Mouse (Mus musculus) MEL (cell line): ENCODE measurements at regions not wholly inside any gene's neighbourhood (a gene's known extent, or its start where the extent isn't known, plus 50 kb on each side); places are given as distances from the start of the nearest gene placed in this dataset.

Experiments
- DNase-seq: peaks from one replicate; pipeline ENCODE4 v3.0.0; 2011; ENCODE audit warnings: low read depth, low spot score
- H3K27ac ChIP-seq: 2 replicates; pipeline ENCODE4 v1.5.1; 2012; ENCODE audit warnings: low read depth, mild to moderate bottlenecking, control low read depth, low read length, moderate library complexity; ENCODE audit not compliant: control insufficient read depth
- H3K27me3 ChIP-seq, 2 experiments: fragments of 150-350 bp in 1 of 2; sonication (generic) in 1 of 2; 2 replicates each; pipeline ENCODE4 v1.6.1; 2012; ENCODE audit warnings: low read length in 2 of 2, mild to moderate bottlenecking in 2 of 2, improper control_type of control experiment in 1 of 2, moderate library complexity in 1 of 2; ENCODE audit not compliant: insufficient read depth in 2 of 2, control insufficient read depth in 1 of 2
- H3K36me3 ChIP-seq, 2 experiments: 2 replicates each; pipeline ENCODE4 v1.6.1; 2012 to 2014; ENCODE audit warnings: low read length in 2 of 2, improper control_type of control experiment in 1 of 2, inconsistent platforms in 1 of 2, mild to moderate bottlenecking in 1 of 2; ENCODE audit not compliant: insufficient read depth in 2 of 2, control insufficient read depth in 1 of 2
- H3K4me1 ChIP-seq, 2 experiments: fragments of 150-350 bp in 1 of 2; sonication (generic) in 1 of 2; 2 replicates each; pipeline ENCODE4 v1.6.1; 2012; ENCODE audit warnings: low read length in 2 of 2, improper control_type of control experiment in 1 of 2, mild to moderate bottlenecking in 1 of 2; ENCODE audit not compliant: insufficient read depth in 2 of 2, control insufficient read depth in 1 of 2
- H3K4me3 ChIP-seq, 2 experiments: fragments of 150-350 bp in 1 of 2; sonication (generic) in 1 of 2; 2 replicates each; pipeline ENCODE4 v1.5.1; 2012; ENCODE audit warnings: low read depth in 2 of 2, low read length in 2 of 2, mild to moderate bottlenecking in 2 of 2, moderate library complexity in 2 of 2, control low read depth in 1 of 2, improper control_type of control experiment in 1 of 2; ENCODE audit not compliant: control insufficient read depth in 1 of 2, insufficient read depth in 1 of 2
- H3K79me2 ChIP-seq: 2 replicates; pipeline ENCODE4 v1.6.1; 2012; ENCODE audit warnings: mild to moderate bottlenecking, low read length, moderate library complexity; ENCODE audit not compliant: control insufficient read depth, poor library complexity, insufficient read depth
- H3K9ac ChIP-seq: 2 replicates; pipeline ENCODE4 v1.6.1; 2012; ENCODE audit warnings: low read depth, mild to moderate bottlenecking, control low read depth, low read length, moderate library complexity; ENCODE audit not compliant: control insufficient read depth, poor library complexity, severe bottlenecking
- H3K9me3 ChIP-seq: fragments of 150-350 bp; sonication (generic); replicated peaks from 2 replicates; pipeline ENCODE4 v1.6.1; 2012; ENCODE audit warnings: mild to moderate bottlenecking, low read length, improper control_type of control experiment, moderate library complexity; ENCODE audit not compliant: insufficient read depth
- CHD1 ChIP-seq: IDR thresholded peaks from 2 replicates; pipeline ENCODE4 v1.6.1; 2012; ENCODE audit warnings: low read depth, mild to moderate bottlenecking, inconsistent platforms, low read length, improper control_type of control experiment
- CTCF ChIP-seq, 3 experiments: IDR thresholded peaks in 2 of 3; conservative IDR thresholded peaks in 1 of 3; 2 replicates each; pipeline ENCODE4 v1.5.1; 2011 to 2012; ENCODE audit warnings: low read length in 3 of 3, low read depth in 2 of 3, mild to moderate bottlenecking in 2 of 3, improper control_type of control experiment in 1 of 3, inconsistent platforms in 1 of 3, mixed read lengths in 1 of 3, moderate library complexity in 1 of 3; ENCODE audit not compliant: control insufficient read depth in 1 of 3, insufficient read depth in 1 of 3, poor library complexity in 1 of 3, severe bottlenecking in 1 of 3
- E2F4 ChIP-seq: IDR thresholded peaks from 2 replicates; pipeline ENCODE4 v1.6.1; 2011; ENCODE audit warnings: low read depth, low read length, improper control_type of control experiment, borderline replicate concordance
- ELF1 ChIP-seq: IDR thresholded peaks from 2 replicates; pipeline ENCODE4 v1.6.1; 2014; ENCODE audit warnings: low read depth, mild to moderate bottlenecking, inconsistent platforms, low read length, improper control_type of control experiment, moderate library complexity
- EP300 ChIP-seq, 2 experiments: IDR thresholded peaks; 2 replicates each; pipeline ENCODE4 v1.6.1; 2011; ENCODE audit warnings: improper control_type of control experiment in 2 of 2, low read length in 2 of 2, low read depth in 1 of 2, mild to moderate bottlenecking in 1 of 2
- ETS1 ChIP-seq: IDR thresholded peaks from 2 replicates; pipeline ENCODE4 v1.6.1; 2012; ENCODE audit warnings: low read depth, mild to moderate bottlenecking, inconsistent platforms, low read length, improper control_type of control experiment, moderate library complexity
- GABPA ChIP-seq: IDR thresholded peaks from 2 replicates; pipeline ENCODE4 v1.6.1; 2012; ENCODE audit warnings: low read depth, mild to moderate bottlenecking, inconsistent platforms, low read length, improper control_type of control experiment, moderate library complexity
- GATA1 ChIP-seq: IDR thresholded peaks from 2 replicates; pipeline ENCODE4 v1.6.1; 2011; ENCODE audit warnings: low read depth, low read length, improper control_type of control experiment
- HCFC1 ChIP-seq: IDR thresholded peaks from 2 replicates; pipeline ENCODE4 v1.6.1; 2012; ENCODE audit warnings: low read depth, mild to moderate bottlenecking, inconsistent platforms, low read length, improper control_type of control experiment, moderate library complexity
- JUND ChIP-seq: IDR thresholded peaks from 2 replicates; pipeline ENCODE4 v1.6.1; 2011; ENCODE audit warnings: low read depth, mild to moderate bottlenecking, improper control_type of control experiment, low read length
- KAT2A ChIP-seq: conservative IDR thresholded peaks from 2 replicates; pipeline ENCODE4 v1.6.1; 2012; ENCODE audit warnings: low read depth, low read length, improper control_type of control experiment, inconsistent platforms
- MAFK ChIP-seq: IDR thresholded peaks from 2 replicates; pipeline ENCODE4 v1.6.1; 2011; ENCODE audit warnings: low read depth, mild to moderate bottlenecking, low read length, improper control_type of control experiment, borderline replicate concordance
- MEF2A ChIP-seq: IDR thresholded peaks from 2 replicates; pipeline ENCODE4 v1.6.1; 2014; ENCODE audit warnings: low read depth, mild to moderate bottlenecking, inconsistent platforms, low read length, improper control_type of control experiment; ENCODE audit not compliant: poor library complexity, insufficient replicate concordance, severe bottlenecking; ENCODE audit errors: extremely low read depth
- MXI1 ChIP-seq: IDR thresholded peaks from 2 replicates; pipeline ENCODE4 v1.6.1; 2011; ENCODE audit warnings: mild to moderate bottlenecking, low read depth, low read length, improper control_type of control experiment
- NRF1 ChIP-seq: IDR thresholded peaks from 2 replicates; pipeline ENCODE4 v1.6.1; 2014; ENCODE audit warnings: low read depth, mild to moderate bottlenecking, inconsistent platforms, low read length, improper control_type of control experiment, moderate library complexity; ENCODE audit not compliant: poor library complexity, insufficient read depth, severe bottlenecking
- POLR2A ChIP-seq, 2 experiments: IDR thresholded peaks; 2 replicates each; pipeline ENCODE4 v1.6.1; 2011 to 2012; ENCODE audit warnings: low read length in 2 of 2, mild to moderate bottlenecking in 2 of 2, control low read depth in 1 of 2, improper control_type of control experiment in 1 of 2, low read depth in 1 of 2, moderate library complexity in 1 of 2; ENCODE audit not compliant: control insufficient read depth in 1 of 2, insufficient read depth in 1 of 2, poor library complexity in 1 of 2
- SIN3A ChIP-seq: IDR thresholded peaks from 2 replicates; pipeline ENCODE4 v1.6.1; 2012; ENCODE audit warnings: low read length, improper control_type of control experiment, inconsistent platforms
- TBP ChIP-seq: IDR thresholded peaks from 2 replicates; pipeline ENCODE4 v1.8.0; 2011; ENCODE audit warnings: low read depth, low read length, improper control_type of control experiment
- USF1 ChIP-seq: IDR thresholded peaks from 2 replicates; pipeline ENCODE4 v1.6.1; 2014; ENCODE audit warnings: low read depth, mild to moderate bottlenecking, inconsistent platforms, low read length, improper control_type of control experiment, moderate library complexity
- ZC3H11A ChIP-seq: IDR thresholded peaks from 2 replicates; pipeline ENCODE4 v1.6.1; 2012; ENCODE audit warnings: low read depth, mild to moderate bottlenecking, inconsistent platforms, low read length, improper control_type of control experiment
- ZKSCAN1 ChIP-seq: IDR thresholded peaks from 2 replicates; pipeline ENCODE4 v1.6.1; 2012; ENCODE audit warnings: low read depth, mild to moderate bottlenecking, inconsistent platforms, low read length, improper control_type of control experiment, moderate library complexity
- ZMIZ1 ChIP-seq: IDR thresholded peaks from 2 replicates; pipeline ENCODE4 v1.6.1; 2012; ENCODE audit warnings: low read depth, mild to moderate bottlenecking, inconsistent platforms, low read length, improper control_type of control experiment, moderate library complexity
- ZNF384 ChIP-seq: IDR thresholded peaks from 2 replicates; pipeline ENCODE4 v1.6.1; 2012; ENCODE audit warnings: low read depth, mild to moderate bottlenecking, inconsistent platforms, low read length, improper control_type of control experiment

DNA sequence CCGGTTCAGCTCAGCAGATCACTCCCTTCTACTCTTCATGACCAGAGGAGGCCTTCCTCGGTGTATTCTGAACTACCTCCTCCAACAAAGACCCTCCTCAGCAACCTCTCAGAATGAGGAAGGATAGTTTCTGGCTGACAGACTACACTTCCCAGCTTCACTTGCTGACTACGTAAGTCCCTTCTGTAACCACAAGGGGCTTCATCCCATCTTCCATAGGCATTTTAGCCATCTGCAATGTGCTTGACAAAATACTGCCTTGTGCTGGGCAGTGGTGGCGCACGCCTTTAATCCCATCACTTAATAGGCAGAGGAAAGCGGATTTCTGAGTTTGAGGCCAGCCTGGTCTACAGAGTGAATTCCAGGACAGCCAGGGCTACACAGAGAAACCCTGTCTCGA, 299.6 kb downstream of the Rapgef2 start:
- no peaks in the 10 kb centered on the region; a peak in 1 of 4 replicates for H3K4me1 ChIP-seq
- H3K27ac ChIP-seq = no peak overlapping the region
- no peaks in the 10 kb centered on the region for H3K9me3 ChIP-seq
- H3K9ac ChIP-seq = no peak overlapping the region
- no peaks in the 10 kb centered on the region for H3K36me3 ChIP-seq
- no peaks in the 10 kb centered on the region for H3K27me3 ChIP-seq
- DNase-seq = peak; percentile 14
- no peaks in the 10 kb centered on the region for H3K79me2 ChIP-seq
- H3K4me3 ChIP-seq = no peak overlapping the region
- TF ChIP-seq CHD1 (no peak), MXI1 (no peak), POLR2A (IDR thresholded peaks at IDR 0.05; ENCODE audit: control insufficient read depth in 1 of 2, insufficient read depth in 1 of 2, low read depth in 1 of 2, low read length in 2 of 2, poor library complexity in 1 of 2) (no peak), MEF2A (no peak), KAT2A (no peak), ZMIZ1 (no peak), USF1 (no peak), GABPA (no peak), JUND (no peak), NRF1 (no peak), ZC3H11A (no peak), MAFK (no peak)

DNA sequence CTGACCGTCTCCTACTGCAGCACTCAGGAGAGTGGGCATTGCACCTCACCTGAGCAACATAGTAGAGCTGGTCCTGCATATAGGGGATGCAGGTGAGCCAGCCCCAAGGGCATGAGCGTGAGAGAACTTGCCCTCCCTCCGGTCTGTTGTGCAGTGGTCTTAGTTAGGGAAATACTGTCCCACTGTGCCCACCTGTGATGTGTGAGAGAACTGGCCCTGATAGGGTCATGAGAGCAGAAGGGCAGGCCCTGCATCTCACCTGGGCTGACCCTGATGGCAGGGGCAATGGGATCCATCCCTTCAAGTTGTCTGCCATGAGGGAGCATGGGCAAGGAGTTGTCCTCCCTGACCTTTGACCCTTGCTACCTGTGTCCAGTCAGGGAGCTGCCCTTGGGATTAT, 305.3 kb downstream of the Rapgef2 start:
- no peak for DNase-seq
- Histone ChIP-seq H3K36me3 (no peaks in the 10 kb centered on the region), H3K79me2 (no peaks in the 10 kb centered on the region), H3K4me1 (no peaks in the 10 kb centered on the region; a peak in 1 of 4 replicates), H3K27ac (no peak overlapping the region), H3K9me3 (no peaks in the 10 kb centered on the region), H3K9ac (no peak overlapping the region), H3K4me3 (no peak overlapping the region), H3K27me3 (no peaks in the 10 kb centered on the region)
- no peak for TF ChIP-seq TBP

DNA sequence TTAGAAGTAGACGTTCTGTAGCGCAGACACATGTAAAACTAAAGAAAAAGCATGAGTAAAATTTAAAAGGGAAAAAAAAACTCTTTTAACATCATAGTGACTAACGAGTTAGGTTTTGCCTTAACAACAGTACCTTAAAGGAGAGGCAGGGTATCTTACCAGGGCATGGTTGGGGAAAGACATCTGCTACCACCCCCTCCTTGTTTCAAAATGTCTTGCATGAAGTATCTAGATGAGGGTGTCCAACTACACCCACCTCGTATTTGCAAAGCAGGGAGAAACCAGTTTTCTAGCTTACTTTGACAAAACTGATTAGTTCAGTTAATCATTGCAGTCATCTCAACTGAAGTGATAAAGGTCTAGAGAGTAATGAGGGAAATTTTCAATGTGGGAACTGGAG, 307.5 kb downstream of the Rapgef2 start:
- TF ChIP-seq ZMIZ1 = no peak
- no peak for TF ChIP-seq MEF2A
- TF ChIP-seq GABPA = no peak
- no peak for TF ChIP-seq ZNF384
- no peak for TF ChIP-seq ETS1
- TF ChIP-seq ZC3H11A = no peak
- TF ChIP-seq ELF1 = no peak
- no peak for TF ChIP-seq GATA1
- no peak for TF ChIP-seq ZKSCAN1
- TF ChIP-seq USF1 = no peak
- TF ChIP-seq EP300 (IDR thresholded peaks at IDR 0.05; ENCODE audit: low read depth in 1 of 2, low read length in 2 of 2) = no peak
- no peak for TF ChIP-seq HCFC1
- no peak for TF ChIP-seq NRF1
- TF ChIP-seq JUND = no peak
- no peak for TF ChIP-seq MXI1
- TF ChIP-seq E2F4 = no peak
- TF ChIP-seq SIN3A = no peak
- no peak for TF ChIP-seq CTCF (IDR thresholded peaks at IDR 0.05 in 2 of 3, conservative IDR thresholded peaks at IDR 0.05 in 1 of 3; ENCODE audit: control insufficient read depth in 1 of 3, insufficient read depth in 1 of 3, low read depth in 2 of 3, low read length in 3 of 3, poor library complexity in 1 of 3, severe bottlenecking in 1 of 3)
- no peak for TF ChIP-seq MAFK
- DNase-seq = no peak
- H3K27ac ChIP-seq = no peak overlapping the region
- no peaks in the 10 kb centered on the region; a peak in 1 of 4 replicates for H3K4me1 ChIP-seq
- no peaks in the 10 kb centered on the region for H3K36me3 ChIP-seq
- H3K9ac ChIP-seq = no peak overlapping the region
- no peaks in the 10 kb centered on the region for H3K9me3 ChIP-seq
- no peaks in the 10 kb centered on the region for H3K27me3 ChIP-seq
- no peak overlapping the region for H3K4me3 ChIP-seq
- H3K79me2 ChIP-seq = no peaks in the 10 kb centered on the region
